Mouse (Mus musculus): ENCODE measurements at regions not wholly inside any gene's neighbourhood (a gene's known extent, or its start where the extent isn't known, plus 50 kb on each side); places are given as distances from the start of the nearest gene placed in this dataset.

DNA sequence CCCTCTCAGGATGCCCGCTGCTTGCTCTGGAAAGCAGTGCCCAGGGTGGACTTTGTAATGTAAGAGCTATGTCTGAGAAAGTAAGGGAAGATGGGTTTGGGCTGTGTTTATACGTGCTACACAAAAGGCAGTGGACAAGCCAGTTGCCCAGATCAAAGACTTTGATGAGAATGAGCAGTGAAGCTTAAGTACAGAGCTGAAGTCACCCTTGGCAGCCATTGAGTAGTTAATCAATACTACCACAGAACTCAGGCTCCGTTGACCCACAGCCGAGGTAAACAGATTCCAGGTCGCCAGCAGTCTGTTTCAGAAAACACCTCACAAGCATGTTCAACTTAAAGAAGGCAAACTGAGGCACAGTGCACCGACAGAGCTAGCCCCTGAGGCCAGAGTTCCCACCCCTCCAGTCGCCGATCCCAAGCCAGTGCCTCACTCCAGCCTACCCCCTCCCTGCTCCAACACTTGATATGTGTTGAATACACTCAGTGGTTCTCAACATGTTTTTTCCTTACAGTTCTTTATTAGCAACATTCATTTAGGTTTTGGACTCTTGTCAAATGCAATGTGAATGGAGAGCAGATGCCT, 230.3 kb upstream of the G2e3 start:
- Histone ChIP-seq H3K9ac (ENCODE audit: control insufficient read depth, low read depth, low read length, poor library complexity, severe bottlenecking) (no peak overlapping the region), H3K27ac (ENCODE audit: control insufficient read depth, low read depth, low read length) (no peak overlapping the region), H3K27me3 (ENCODE audit: control insufficient read depth in 1 of 2, insufficient read depth in 2 of 2, low read length in 2 of 2) (no peaks in the 10 kb centered on the region), H3K36me3 (ENCODE audit: control insufficient read depth in 1 of 2, insufficient read depth in 2 of 2, low read length in 2 of 2) (no peaks in the 10 kb centered on the region), H3K4me3 (ENCODE audit: control insufficient read depth in 1 of 2, insufficient read depth in 1 of 2, low read depth in 2 of 2, low read length in 2 of 2) (no peak overlapping the region), H3K9me3 (replicated peaks; ENCODE audit: insufficient read depth, low read length) (no peaks in the 10 kb centered on the region), H3K79me2 (ENCODE audit: control insufficient read depth, insufficient read depth, low read length, poor library complexity) (no peaks in the 10 kb centered on the region), H3K4me1 (ENCODE audit: control insufficient read depth in 1 of 2, insufficient read depth in 2 of 2, low read length in 2 of 2) (no peaks in the 10 kb centered on the region)
- TF ChIP-seq MYB (IDR thresholded peaks at IDR 0.05; ENCODE audit: low read depth, low read length) (no peak), EP300 (IDR thresholded peaks at IDR 0.05; ENCODE audit: low read depth in 1 of 2, low read length in 2 of 2) (no peak), MAX (IDR thresholded peaks at IDR 0.05; ENCODE audit: low read length) (no peak), CHD1 (IDR thresholded peaks at IDR 0.05; ENCODE audit: low read depth, low read length) (no peak), HCFC1 (IDR thresholded peaks at IDR 0.05; ENCODE audit: low read depth, low read length) (no peak), MAZ (IDR thresholded peaks at IDR 0.05; ENCODE audit: low read depth, low read length) (no peak), MXI1 (IDR thresholded peaks at IDR 0.05; ENCODE audit: low read depth, low read length) (no peak), GATA1 (IDR thresholded peaks at IDR 0.05; ENCODE audit: low read depth, low read length) (no peak), SIN3A (IDR thresholded peaks at IDR 0.05; ENCODE audit: low read length) (no peak), USF1 (IDR thresholded peaks at IDR 0.05; ENCODE audit: low read depth, low read length) (no peak), ETS1 (IDR thresholded peaks at IDR 0.05; ENCODE audit: low read depth, low read length) (no peak), ZC3H11A (IDR thresholded peaks at IDR 0.05; ENCODE audit: low read depth, low read length) (no peak)
- DNase-seq (ENCODE audit: low read depth, low spot score) = no peak

DNA sequence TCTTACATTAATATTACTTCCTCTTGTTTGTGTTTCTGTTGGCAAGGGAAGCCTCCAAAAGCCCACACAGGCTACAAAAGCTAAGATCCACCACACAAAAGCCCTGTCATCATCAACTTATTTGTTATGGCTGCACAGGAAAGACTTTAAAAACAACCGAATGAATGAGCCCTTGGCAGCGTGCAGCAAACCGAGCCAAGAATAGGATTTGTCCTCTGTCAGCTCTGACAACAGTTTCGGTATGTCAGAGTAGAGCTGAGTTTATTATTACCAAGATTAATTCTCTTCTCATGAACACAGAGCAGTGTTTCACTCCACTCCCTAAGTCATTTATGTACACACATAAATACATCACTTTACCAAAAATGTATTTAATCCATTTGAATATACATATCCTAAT, 236.1 kb upstream of the G2e3 start:
- H3K9ac ChIP-seq (ENCODE audit: control insufficient read depth, low read depth, low read length, poor library complexity, severe bottlenecking) = no peak overlapping the region
- no peak overlapping the region for H3K4me3 ChIP-seq (ENCODE audit: control insufficient read depth in 1 of 2, insufficient read depth in 1 of 2, low read depth in 2 of 2, low read length in 2 of 2)
- H3K27me3 ChIP-seq (ENCODE audit: control insufficient read depth in 1 of 2, insufficient read depth in 2 of 2, low read length in 2 of 2) = no peaks in the 10 kb centered on the region
- no peak overlapping the region for H3K27ac ChIP-seq (ENCODE audit: control insufficient read depth, low read depth, low read length)
- no peaks in the 10 kb centered on the region for H3K79me2 ChIP-seq (ENCODE audit: control insufficient read depth, insufficient read depth, low read length, poor library complexity)
- H3K9me3 ChIP-seq (replicated peaks; ENCODE audit: insufficient read depth, low read length) = no peaks in the 10 kb centered on the region
- H3K4me1 ChIP-seq (ENCODE audit: control insufficient read depth in 1 of 2, insufficient read depth in 2 of 2, low read length in 2 of 2) = no peaks in the 10 kb centered on the region
- no peak for DNase-seq (ENCODE audit: low read depth, low spot score)
- H3K36me3 ChIP-seq (ENCODE audit: control insufficient read depth in 1 of 2, insufficient read depth in 2 of 2, low read length in 2 of 2) = no peaks in the 10 kb centered on the region
- TF ChIP-seq RCOR1 (IDR thresholded peaks at IDR 0.05; ENCODE audit: low read depth, low read length) (no peak), MAFK (IDR thresholded peaks at IDR 0.05; ENCODE audit: borderline replicate concordance, low read depth, low read length) (no peak)

DNA sequence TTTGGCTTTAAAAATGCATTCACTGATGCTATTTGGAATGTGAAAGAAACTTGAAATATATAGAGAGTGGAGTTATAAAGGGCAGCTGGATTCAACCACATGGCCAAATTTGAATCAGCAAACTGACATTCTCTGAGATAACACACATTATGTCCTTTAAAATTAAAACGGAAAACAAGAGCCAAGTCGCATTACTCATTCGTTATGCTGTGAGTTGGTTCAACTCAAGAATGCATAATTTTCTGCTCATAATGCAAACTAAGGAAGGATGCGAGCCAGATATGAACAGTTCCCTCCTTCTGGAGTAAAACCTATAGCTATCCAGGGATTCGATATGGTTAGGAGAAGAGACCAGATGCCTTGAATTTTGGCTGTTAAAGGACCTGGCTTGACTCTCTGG, 239.8 kb upstream of the G2e3 start:
- Histone ChIP-seq H3K9ac (ENCODE audit: control insufficient read depth, low read depth, low read length, poor library complexity, severe bottlenecking) (no peak overlapping the region), H3K27ac (ENCODE audit: control insufficient read depth, low read depth, low read length) (no peak overlapping the region), H3K36me3 (ENCODE audit: control insufficient read depth in 1 of 2, insufficient read depth in 2 of 2, low read length in 2 of 2) (no peaks in the 10 kb centered on the region), H3K4me3 (ENCODE audit: control insufficient read depth in 1 of 2, insufficient read depth in 1 of 2, low read depth in 2 of 2, low read length in 2 of 2) (no peak overlapping the region), H3K9me3 (replicated peaks; ENCODE audit: insufficient read depth, low read length) (no peaks in the 10 kb centered on the region), H3K4me1 (ENCODE audit: control insufficient read depth in 1 of 2, insufficient read depth in 2 of 2, low read length in 2 of 2) (no peaks in the 10 kb centered on the region), H3K79me2 (ENCODE audit: control insufficient read depth, insufficient read depth, low read length, poor library complexity) (no peaks in the 10 kb centered on the region), H3K27me3 (ENCODE audit: control insufficient read depth in 1 of 2, insufficient read depth in 2 of 2, low read length in 2 of 2) (no peaks in the 10 kb centered on the region)
- DNase-seq (ENCODE audit: low read depth, low spot score) = no peak
- TF ChIP-seq MYC (IDR thresholded peaks at IDR 0.05; ENCODE audit: low read depth, low read length) (no peak), E2F4 (IDR thresholded peaks at IDR 0.05; ENCODE audit: borderline replicate concordance, low read depth, low read length) (no peak), USF2 (IDR thresholded peaks at IDR 0.05; ENCODE audit: borderline replicate concordance in 1 of 2, insufficient read depth in 1 of 2, low read depth in 1 of 2, low read length in 2 of 2) (no peak), BHLHE40 (IDR thresholded peaks at IDR 0.05; ENCODE audit: borderline replicate concordance, low read depth, low read length) (no peak), POLR2AphosphoS5 (IDR thresholded peaks at IDR 0.05; ENCODE audit: borderline replicate concordance, low read depth, low read length) (no peak), ZKSCAN1 (IDR thresholded peaks at IDR 0.05; ENCODE audit: low read depth, low read length) (no peak), MAX (IDR thresholded peaks at IDR 0.05; ENCODE audit: low read length) (no peak), MXI1 (IDR thresholded peaks at IDR 0.05; ENCODE audit: low read depth, low read length) (no peak), CHD2 (IDR thresholded peaks at IDR 0.05; ENCODE audit: low read length) (no peak), UBTF (IDR thresholded peaks at IDR 0.05; ENCODE audit: borderline replicate concordance, insufficient read depth, low read depth, low read length) (no peak), SMC3 (IDR thresholded peaks at IDR 0.05; ENCODE audit: low read depth, low read length) (no peak), NRF1 (IDR thresholded peaks at IDR 0.05; ENCODE audit: insufficient read depth, low read depth, low read length, poor library complexity, severe bottlenecking) (no peak), RAD21 (IDR thresholded peaks at IDR 0.05; ENCODE audit: low read depth, low read length) (no peak), JUND (IDR thresholded peaks at IDR 0.05; ENCODE audit: low read depth, low read length) (no peak), CTCF (IDR thresholded peaks at IDR 0.05 in 2 of 3, conservative IDR thresholded peaks at IDR 0.05 in 1 of 3; ENCODE audit: control insufficient read depth in 1 of 3, insufficient read depth in 1 of 3, low read depth in 2 of 3, low read length in 3 of 3, poor library complexity in 1 of 3, severe bottlenecking in 1 of 3) (no peak)

All from MEL (cell line).